Comparison of ENCODE assay signal across 8 mouse cellular contexts in the genomic region with DNA sequence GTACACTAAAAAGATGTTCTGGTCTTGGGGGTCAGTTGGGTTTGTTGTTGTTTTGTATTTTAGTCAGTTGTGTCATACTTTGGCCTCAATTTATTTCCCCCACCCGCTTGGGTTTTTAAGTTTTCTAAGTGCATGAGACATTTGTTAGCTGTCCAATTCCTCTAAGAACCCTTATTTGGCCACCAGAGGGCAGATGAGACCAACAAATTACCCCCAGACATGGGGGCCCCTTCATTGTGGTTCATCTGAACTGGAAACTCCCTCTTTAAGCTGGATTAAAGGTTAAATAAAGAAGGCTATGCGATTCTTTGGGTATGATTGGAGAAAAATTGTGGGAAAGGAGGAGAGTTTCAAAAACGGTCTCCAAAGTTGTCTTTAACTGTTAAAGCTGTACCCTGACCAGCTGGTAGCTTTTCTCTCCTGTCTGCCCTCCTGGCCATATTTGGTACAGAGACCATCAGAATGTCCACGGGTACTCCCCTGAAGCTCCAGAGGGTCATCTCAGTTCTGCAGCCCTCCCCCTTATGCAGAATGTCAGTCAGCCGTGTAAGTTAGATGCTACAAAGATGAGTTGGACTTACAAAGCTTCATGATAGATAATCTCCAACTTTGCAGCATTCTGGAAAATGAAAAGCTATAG.
DNase-seq lines count a peak whose midpoint lies in the region; ATAC-seq lines count a peak whose summit lies in the region.

No protein-coding gene starts in this region.

- H3K36me3 ChIP-seq in kidney, embryonic 15.5 days, result no peaks in the 10 kb centered on the region
- no peaks in the 10 kb centered on the region for H3K36me3 ChIP-seq in hindbrain, embryonic 15.5 days
- H3K36me3 ChIP-seq in neural tube, embryonic 14.5 days (ENCODE audit: control insufficient read depth, insufficient read depth, low read length), result no peaks in the 10 kb centered on the region

- no peaks in the 10 kb centered on the region for H3K4me1 ChIP-seq in kidney, embryonic 15.5 days
- H3K4me1 ChIP-seq in hindbrain, embryonic 15.5 days (replicated peaks), result no peaks in the 10 kb centered on the region
- no peaks in the 10 kb centered on the region for H3K4me1 ChIP-seq in neural tube, embryonic 14.5 days (ENCODE audit: control insufficient read depth, insufficient read depth, low read length)

- H3K27me3 ChIP-seq in kidney, embryonic 15.5 days, result peaks cover 40% of the 10 kb centered on the region
- H3K27me3 ChIP-seq in hindbrain, embryonic 15.5 days, result peaks cover 8% of the 10 kb centered on the region; the same call in 1 of the 2 replicates
- H3K27me3 ChIP-seq in neural tube, embryonic 14.5 days (ENCODE audit: control insufficient read depth, insufficient read depth, low read length), result no peaks in the 10 kb centered on the region

- H3K27ac ChIP-seq in kidney, embryonic 15.5 days, result no peak overlapping the region
- no peak overlapping the region for H3K27ac ChIP-seq in hindbrain, embryonic 15.5 days (replicated peaks)
- no peak overlapping the region for H3K27ac ChIP-seq in neural tube, embryonic 14.5 days (ENCODE audit: low read depth, low read length)

- H3K9me3 ChIP-seq in kidney, embryonic 15.5 days (replicated peaks), result no peaks in the 10 kb centered on the region
- H3K9me3 ChIP-seq in hindbrain, embryonic 15.5 days, result no peaks in the 10 kb centered on the region
- no peaks in the 10 kb centered on the region for H3K9me3 ChIP-seq in neural tube, embryonic 14.5 days (ENCODE audit: control insufficient read depth, low read length)

- WGBS in kidney, embryonic 15.5 days, result 46% methylated on average over 5 of the region's 5 CpGs
- 46% methylated on average over 5 of the region's 5 CpGs for WGBS in hindbrain, embryonic 15.5 days
- WGBS in neural tube, embryonic 14.5 days, result 52% methylated on average over 5 of the region's 5 CpGs

- no peak overlapping the region for H3K4me3 ChIP-seq in kidney, embryonic 15.5 days (replicated peaks)
- no peak overlapping the region for H3K4me3 ChIP-seq in hindbrain, embryonic 15.5 days
- H3K4me3 ChIP-seq in neural tube, embryonic 14.5 days (ENCODE audit: low read depth, low read length), result no peak overlapping the region

- H3K9ac ChIP-seq in kidney, embryonic 15.5 days, result no peak overlapping the region
- no peak overlapping the region for H3K9ac ChIP-seq in hindbrain, embryonic 15.5 days
- H3K9ac ChIP-seq in neural tube, embryonic 14.5 days (replicated peaks; ENCODE audit: low read depth, low read length), result no peak overlapping the region

- no peak overlapping the region for H3K4me2 ChIP-seq in kidney, embryonic 15.5 days
- no peak overlapping the region for H3K4me2 ChIP-seq in hindbrain, embryonic 15.5 days
- H3K4me2 ChIP-seq in neural tube, embryonic 14.5 days (ENCODE audit: low read depth, low read length), result no peak overlapping the region

- intact Hi-C loops in left cerebral cortex, postnatal 25 days (cut with DNase I), result loop anchor here (1.0 to 2.0 kb wide), 2 partner anchors 241 to 304 kb away; no protein-coding TSS in a partner anchor

- DNase-seq in kidney, adult 11 months, result peak; percentile 6
- DNase-seq in NIH3T3 (ENCODE audit: low read depth), result peak; percentile 84
- peak; percentile 65 for DNase-seq in cerebellum, postnatal 14 days
- peak; percentile 43 to 65 for DNase-seq in left cerebral cortex, postnatal 25 days (ENCODE audit: low spot score in 2 of 2)
- no peak for DNase-seq in T-cell, adult 2 months (ENCODE audit: low spot score)

- ATAC-seq in kidney, embryonic 15.5 days (replicated peaks; ENCODE audit: low FRiP score), result no peak
- ATAC-seq in hindbrain, embryonic 15.5 days (ENCODE audit: low FRiP score, low read depth), result peak; percentile 69; the same call in 1 of the 2 replicates
- ATAC-seq in neural tube, embryonic 14.5 days (ENCODE audit: low read depth), result peak; percentile 70
